In genomic region chr10:79794491-79794931, GRCm38 (mm10) we compare ENCODE assay signal across 9 mouse cellular contexts. TPM values are rescaled to one million over a fixed set of nuclear protein-coding genes. Genes with fewer than 3 reads are reported as not detected.
DNase-seq lines count a peak whose midpoint lies in the region; ATAC-seq and TF ChIP-seq lines count a peak whose summit lies in the region.
"Had no signal": no experiment of that assay in that cellular context is flagged by ENCODE, and none has a peak within 500 bp of the region (broad histone marks: within the 10 kb centered on the region; RNA-seq: fewer than 3 reads in every experiment).

No protein-coding gene starts in this region.

- H3K36me3 ChIP-seq in embryonic facial prominence, embryonic 13.5 days: peaks cover 6% of the 10 kb centered on the region; the same call in 1 of the 2 replicates
- H3K36me3 ChIP-seq in heart, embryonic 14.5 days (ENCODE audit: control insufficient read depth, insufficient read depth, low read length): no peaks in the 10 kb centered on the region
- H3K36me3 ChIP-seq in kidney, postnatal 0 days (ENCODE audit: insufficient read depth, low read length): no peaks in the 10 kb centered on the region
- H3K36me3 ChIP-seq: G1E had no signal

- 10% methylated on average over 10 of the region's 10 CpGs for WGBS in embryonic facial prominence, embryonic 13.5 days
- WGBS in heart, embryonic 14.5 days: 23% methylated on average over 10 of the region's 10 CpGs
- 2% methylated on average over 10 of the region's 10 CpGs for WGBS in kidney, postnatal 0 days

- H3K4me2 ChIP-seq in embryonic facial prominence, embryonic 13.5 days: peak overlapping the region; percentile 85
- H3K4me2 ChIP-seq in heart, embryonic 14.5 days (ENCODE audit: low read length): peak overlapping the region; percentile 85
- peak overlapping the region; percentile 96 for H3K4me2 ChIP-seq in kidney, postnatal 0 days (ENCODE audit: low read length)

- H3K4me1 ChIP-seq in embryonic facial prominence, embryonic 13.5 days: peaks cover 24% of the 10 kb centered on the region
- H3K4me1 ChIP-seq in heart, embryonic 14.5 days (ENCODE audit: control insufficient read depth in 2 of 2, insufficient read depth in 2 of 2, low read length in 2 of 2): peaks cover 8 to 12% of the 10 kb centered on the region in 2 experiments; a peak in 2 of 4 replicates
- H3K4me1 ChIP-seq in kidney, postnatal 0 days (replicated peaks; ENCODE audit: insufficient read depth, low read length): peaks cover 15% of the 10 kb centered on the region

- no peaks in the 10 kb centered on the region for H3K27me3 ChIP-seq in embryonic facial prominence, embryonic 13.5 days
- no peaks in the 10 kb centered on the region for H3K27me3 ChIP-seq in heart, embryonic 14.5 days (ENCODE audit: control insufficient read depth, insufficient read depth, low read length)
- no peaks in the 10 kb centered on the region for H3K27me3 ChIP-seq in kidney, postnatal 0 days (ENCODE audit: insufficient read depth, low read length)

- DNase-seq in left cerebral cortex, adult 2 months (ENCODE audit: extremely low spot score in 1 of 2, low spot score in 2 of 2): peak; percentile 35 to 49
- no peak for DNase-seq in left cerebral cortex, postnatal 14 days (ENCODE audit: low spot score in 2 of 2)
- DNase-seq in kidney, postnatal 0 days (ENCODE audit: low spot score): peak; percentile 75
- DNase-seq in lung, postnatal 4 days: peak; percentile 72 to 88
- DNase-seq in testis, postnatal 14 days (ENCODE audit: low spot score): peak; percentile 80

- H3K4me3 ChIP-seq in left cerebral cortex, adult 2 months: peak overlapping the region; percentile 70
- peak overlapping the region; percentile 91 for H3K4me3 ChIP-seq in embryonic facial prominence, embryonic 13.5 days
- peak overlapping the region; percentile 82 to 84 for H3K4me3 ChIP-seq in heart, embryonic 14.5 days (ENCODE audit: control insufficient read depth in 1 of 2, insufficient read depth in 1 of 2, low read depth in 1 of 2, low read length in 2 of 2)
- H3K4me3 ChIP-seq in kidney, postnatal 0 days (replicated peaks; ENCODE audit: low read depth, low read length): peak overlapping the region; percentile 83

- TF ChIP-seq CTCF in left cerebral cortex, adult 2 months (IDR thresholded peaks at IDR 0.05): no peak
- TF ChIP-seq CTCF in kidney, postnatal 0 days (IDR thresholded peaks at IDR 0.05; ENCODE audit: low read depth): peak; percentile 4; the same call in 1 of the 2 replicates

- intact Hi-C loops in left cerebral cortex, adult 2 months (cut with DNase I): loop anchor here (1.0 kb wide), 1 partner anchor 11 kb away; no protein-coding TSS in a partner anchor
- intact Hi-C loops in left cerebral cortex, postnatal 14 days (cut with DNase I): no loop called here

- no peak for ATAC-seq in embryonic facial prominence, embryonic 13.5 days (ENCODE audit: insufficient number of reproducible peaks, insufficient read depth, low FRiP score, low TSS enrichment, low read depth)
- peak; percentile 42; the same call in 1 of the 2 replicates for ATAC-seq in heart, embryonic 14.5 days (ENCODE audit: insufficient number of reproducible peaks, insufficient read depth, low FRiP score, low read depth)
- ATAC-seq in kidney, postnatal 0 days (replicated peaks; ENCODE audit: low FRiP score, low read depth): peak; percentile 44; the same call in 1 of the 2 replicates
- ATAC-seq in monocyte, adult 5-6 weeks (replicated peaks; ENCODE audit: insufficient number of reproducible peaks, low FRiP score, low TSS enrichment, poor library complexity, severe bottlenecking): no peak

- no peaks in the 10 kb centered on the region for H3K9me3 ChIP-seq in embryonic facial prominence, embryonic 13.5 days
- no peaks in the 10 kb centered on the region for H3K9me3 ChIP-seq in heart, embryonic 14.5 days (ENCODE audit: control insufficient read depth, low read length)
- no peaks in the 10 kb centered on the region for H3K9me3 ChIP-seq in kidney, postnatal 0 days (replicated peaks; ENCODE audit: low read length)

- H3K27ac ChIP-seq in left cerebral cortex, adult 2 months: peak overlapping the region; percentile 97
- peak overlapping the region; percentile 86 for H3K27ac ChIP-seq in embryonic facial prominence, embryonic 13.5 days
- H3K27ac ChIP-seq in heart, embryonic 14.5 days (replicated peaks in 1 of 2; ENCODE audit: control insufficient read depth in 1 of 2, insufficient read depth in 1 of 2, low read depth in 2 of 2, low read length in 2 of 2): peak overlapping the region; percentile 77 to 80
- H3K27ac ChIP-seq in kidney, postnatal 0 days: peak overlapping the region; percentile 92

- H3K9ac ChIP-seq in embryonic facial prominence, embryonic 13.5 days: peak overlapping the region; percentile 98
- H3K9ac ChIP-seq in heart, embryonic 14.5 days (ENCODE audit: low read length): peak overlapping the region; percentile 88
- H3K9ac ChIP-seq in kidney, postnatal 0 days (ENCODE audit: low read depth, low read length): peak overlapping the region; percentile 90

RNA-seq across cellular contexts. Expression of gene Palm, which starts 1.1 kb away (rescaled TPM):
- 100 to 1,000 TPM; 293 to 312 TPM for total RNA-seq in left cerebral cortex, adult 2 months (2021)
- 100 to 1,000 TPM; 398 to 410 TPM for total RNA-seq in left cerebral cortex, postnatal 14 days (2021)
- polyA plus RNA-seq in embryonic facial prominence, embryonic 13.5 days (2015; fragmentation: Nextera tagmentation; extraction: Ambion mirVana): 105 and 112 TPM in 2 replicates
- 58.3 and 68.1 TPM in 2 replicates for polyA plus RNA-seq in heart, embryonic 14.5 days (2014; fragmentation: Nextera tagmentation; extraction: Ambion mirVana)
- polyA plus RNA-seq in kidney, postnatal 0 days (2015; fragmentation: Nextera tagmentation; extraction: Ambion mirVana): 132 and 152 TPM in 2 replicates
- total RNA-seq in monocyte, adult 5-6 weeks (2017): 21.3 to 30.9 TPM (median 27.0 TPM) in 3 replicates

RNA-seq across cellular contexts. Expression of gene Prss57, which starts 3.8 kb away (rescaled TPM):
- total RNA-seq in left cerebral cortex, adult 2 months (2021): under 1 TPM; 0.58 to 0.75 TPM
- 1 to 10 TPM in 1 of 2 experiments, under 1 TPM in 1; 0.17 to 1.1 TPM for total RNA-seq in left cerebral cortex, postnatal 14 days (2021)
- polyA plus RNA-seq in embryonic facial prominence, embryonic 13.5 days (2015; fragmentation: Nextera tagmentation; extraction: Ambion mirVana): not detected in 2 replicates
- 0.08 TPM in 1 of 2 replicates, not detected in the other for polyA plus RNA-seq in heart, embryonic 14.5 days (2014; fragmentation: Nextera tagmentation; extraction: Ambion mirVana)
- 0.04 and 0.06 TPM in 2 replicates for polyA plus RNA-seq in kidney, postnatal 0 days (2015; fragmentation: Nextera tagmentation; extraction: Ambion mirVana)
- 0.21 to 2.1 TPM in 2 of 3 replicates, not detected in the other for total RNA-seq in monocyte, adult 5-6 weeks (2017)
- polyA plus RNA-seq: G1E had no signal

RNA-seq across cellular contexts. Expression of gene Fstl3, which starts 17.4 kb away (rescaled TPM):
- 1 to 10 TPM; 2.5 to 2.6 TPM for total RNA-seq in left cerebral cortex, adult 2 months (2021)
- total RNA-seq in left cerebral cortex, postnatal 14 days (2021): 1 to 10 TPM; 1.7 to 2.2 TPM
- 7.5 and 8.3 TPM in 2 replicates for polyA plus RNA-seq in embryonic facial prominence, embryonic 13.5 days (2015; fragmentation: Nextera tagmentation; extraction: Ambion mirVana)
- 19.9 and 21.1 TPM in 2 replicates for polyA plus RNA-seq in heart, embryonic 14.5 days (2014; fragmentation: Nextera tagmentation; extraction: Ambion mirVana)
- 32.9 and 38.7 TPM in 2 replicates for polyA plus RNA-seq in kidney, postnatal 0 days (2015; fragmentation: Nextera tagmentation; extraction: Ambion mirVana)
- 1.3 to 3.3 TPM (median 2.0 TPM) in 3 replicates for total RNA-seq in monocyte, adult 5-6 weeks (2017)

RNA-seq across cellular contexts. Expression of gene Misp, which starts 26.3 kb away (rescaled TPM):
- total RNA-seq in left cerebral cortex, adult 2 months (2021): under 1 TPM; 0.59 to 0.89 TPM
- total RNA-seq in left cerebral cortex, postnatal 14 days (2021): under 1 TPM; 0.59 to 0.72 TPM
- 2.5 and 5.2 TPM in 2 replicates for polyA plus RNA-seq in embryonic facial prominence, embryonic 13.5 days (2015; fragmentation: Nextera tagmentation; extraction: Ambion mirVana)
- polyA plus RNA-seq in heart, embryonic 14.5 days (2014; fragmentation: Nextera tagmentation; extraction: Ambion mirVana): 0.61 and 1.5 TPM in 2 replicates
- 24.5 and 24.8 TPM in 2 replicates for polyA plus RNA-seq in kidney, postnatal 0 days (2015; fragmentation: Nextera tagmentation; extraction: Ambion mirVana)
- not detected in 3 replicates for total RNA-seq in monocyte, adult 5-6 weeks (2017)
- polyA plus RNA-seq: G1E had no signal

RNA-seq across cellular contexts. Expression of gene Rnf126, which starts 27.8 kb away (rescaled TPM):
- total RNA-seq in left cerebral cortex, adult 2 months (2021): 10 to 100 TPM; 93.3 to 97.5 TPM
- total RNA-seq in left cerebral cortex, postnatal 14 days (2021): 10 to 100 TPM; 95.4 to 97.1 TPM
- 79.2 and 96.5 TPM in 2 replicates for polyA plus RNA-seq in embryonic facial prominence, embryonic 13.5 days (2015; fragmentation: Nextera tagmentation; extraction: Ambion mirVana)
- 54.4 and 62.5 TPM in 2 replicates for polyA plus RNA-seq in heart, embryonic 14.5 days (2014; fragmentation: Nextera tagmentation; extraction: Ambion mirVana)
- 74.5 and 82.4 TPM in 2 replicates for polyA plus RNA-seq in kidney, postnatal 0 days (2015; fragmentation: Nextera tagmentation; extraction: Ambion mirVana)
- 3.5 to 18.0 TPM (median 8.8 TPM) in 3 replicates for total RNA-seq in monocyte, adult 5-6 weeks (2017)

Comparison
In these comparisons a context has a peak if more than half of its experiments do, and no peak if none do; other contexts are left out.
1. DNase-seq: peak in left cerebral cortex, adult 2 months (2 of 2), kidney, postnatal 0 days (single experiment), lung, postnatal 4 days (2 of 2) and testis, postnatal 14 days (single experiment); none in left cerebral cortex, postnatal 14 days (0 of 2).
2. ATAC-seq: peak in heart, embryonic 14.5 days (single experiment) and kidney, postnatal 0 days (single experiment); none in embryonic facial prominence, embryonic 13.5 days (single experiment) and monocyte, adult 5-6 weeks (single experiment).
3. Peak in every context shown above with its lines, with median percentiles within 50 percentile points of each other: H3K27ac ChIP-seq, H3K4me3 ChIP-seq, H3K4me2 ChIP-seq and H3K9ac ChIP-seq.